Mouse (Mus musculus): ENCODE results near the gene Olfr1301. TPM values are rescaled to one million over a fixed set of nuclear protein-coding genes. Genes with fewer than 3 reads are reported as not detected.

Gene Olfr1301
- not detected for total RNA-seq (2021)
- polyA plus RNA-seq (2012; rRNA removed) = not detected in 2 replicates
- long read RNA-seq = 0 reads

GRCm38 (mm10) chr2:111750706-111751105, at the start of gene Olfr1301:
Gene Olfr1301 (plus strand): TSS chr2:111751006.
- H3K4me1 ChIP-seq (ENCODE audit: control insufficient read depth, insufficient read depth, low read length) = no peaks in the 10 kb centered on the region
- H3K36me3 ChIP-seq (ENCODE audit: control insufficient read depth, insufficient read depth, low read length) = no peaks in the 10 kb centered on the region
- no peaks in the 10 kb centered on the region for H3K79me2 ChIP-seq (replicated peaks; ENCODE audit: control insufficient read depth, insufficient read depth, low read length)
- H3K27me3 ChIP-seq (ENCODE audit: control insufficient read depth, insufficient read depth, low read length) = no peaks in the 10 kb centered on the region
- no peak within 1 kb of the TSS for H3K27ac ChIP-seq
- TF ChIP-seq CTCF (IDR thresholded peaks at IDR 0.05) = no peak
- TF ChIP-seq EP300 (IDR thresholded peaks at IDR 0.05; ENCODE audit: insufficient read depth, low read depth, low read length) = no peak
- TF ChIP-seq POLR2A (IDR thresholded peaks at IDR 0.05; ENCODE audit: insufficient read depth, low read depth, low read length) = no peak
- H3K4me3 ChIP-seq = no peak within 1 kb of the TSS
- no peak within 1 kb of the TSS for H3K9ac ChIP-seq (ENCODE audit: low read depth, low read length)
- 75% methylated on average over 3 of the region's 3 CpGs for WGBS
- intact Hi-C loops (cut with DNase I) = no loop called here
- no peak for DNase-seq

GRCm38 (mm10) chr2:111726739-111727138, 24.1 kb upstream of the Olfr1301 start:
- Histone ChIP-seq H3K4me3 (no peak overlapping the region), H3K9ac (ENCODE audit: low read depth, low read length) (no peak overlapping the region), H3K27ac (no peak overlapping the region), H3K27me3 (ENCODE audit: control insufficient read depth, insufficient read depth, low read length) (no peaks in the 10 kb centered on the region), H3K36me3 (ENCODE audit: control insufficient read depth, insufficient read depth, low read length) (no peaks in the 10 kb centered on the region), H3K4me1 (ENCODE audit: control insufficient read depth, insufficient read depth, low read length) (no peaks in the 10 kb centered on the region), H3K79me2 (replicated peaks; ENCODE audit: control insufficient read depth, insufficient read depth, low read length) (no peaks in the 10 kb centered on the region)
- TF ChIP-seq CTCF (IDR thresholded peaks at IDR 0.05) (no peak), EP300 (IDR thresholded peaks at IDR 0.05; ENCODE audit: insufficient read depth, low read depth, low read length) (no peak), POLR2A (IDR thresholded peaks at IDR 0.05; ENCODE audit: insufficient read depth, low read depth, low read length) (no peak)
- intact Hi-C loops (cut with DNase I) = no loop called here
- DNase-seq = no peak

GRCm38 (mm10) chr2:111777129-111777528, 26.3 kb downstream of the Olfr1301 start, which contains the start of gene Olfr1302:
Gene Olfr1302 (plus strand): TSS chr2:111777429.
- WGBS = 66% methylated on average over 2 of the region's 2 CpGs
- no peak for TF ChIP-seq POLR2A (IDR thresholded peaks at IDR 0.05; ENCODE audit: insufficient read depth, low read depth, low read length)
- TF ChIP-seq EP300 (IDR thresholded peaks at IDR 0.05; ENCODE audit: insufficient read depth, low read depth, low read length) = no peak
- no peak for TF ChIP-seq CTCF (IDR thresholded peaks at IDR 0.05)
- Histone ChIP-seq H3K4me3 (no peak within 1 kb of the TSS), H3K4me1 (ENCODE audit: control insufficient read depth, insufficient read depth, low read length) (no peaks in the 10 kb centered on the region), H3K9ac (ENCODE audit: low read depth, low read length) (no peak within 1 kb of the TSS), H3K27me3 (ENCODE audit: control insufficient read depth, insufficient read depth, low read length) (no peaks in the 10 kb centered on the region), H3K36me3 (ENCODE audit: control insufficient read depth, insufficient read depth, low read length) (no peaks in the 10 kb centered on the region), H3K27ac (no peak within 1 kb of the TSS), H3K79me2 (replicated peaks; ENCODE audit: control insufficient read depth, insufficient read depth, low read length) (no peaks in the 10 kb centered on the region)
- intact Hi-C loops (cut with DNase I) = no loop called here
- DNase-seq = no peak

Other genes with a start within 250 kb of the Olfr1301 start
- gene Olfr1293-ps, start 225.8 kb upstream of the Olfr1301 start, total RNA-seq (2021) = not detected
- gene Olfr1293-ps, start 225.8 kb upstream of the Olfr1301 start, polyA plus RNA-seq (2012; rRNA removed) = not detected in 2 replicates
- gene Olfr1294, start 210.7 kb upstream of the Olfr1301 start, total RNA-seq (2021) = not detected
- not detected in 2 replicates for gene Olfr1294, start 210.7 kb upstream of the Olfr1301 start, polyA plus RNA-seq (2012; rRNA removed)
- gene Olfr1295, start 181.3 kb upstream of the Olfr1301 start, total RNA-seq (2021) = not detected
- not detected in 2 replicates for gene Olfr1295, start 181.3 kb upstream of the Olfr1301 start, polyA plus RNA-seq (2012; rRNA removed)
- not detected for gene Olfr1297, start 124.5 kb upstream of the Olfr1301 start, total RNA-seq (2021)
- not detected in 2 replicates for gene Olfr1297, start 124.5 kb upstream of the Olfr1301 start, polyA plus RNA-seq (2012; rRNA removed)
- gene Olfr1298, start 101.8 kb upstream of the Olfr1301 start, total RNA-seq (2021) = not detected
- not detected in 2 replicates for gene Olfr1298, start 101.8 kb upstream of the Olfr1301 start, polyA plus RNA-seq (2012; rRNA removed)
- not detected for gene Olfr1299, start 89.6 kb upstream of the Olfr1301 start, total RNA-seq (2021)
- gene Olfr1299, start 89.6 kb upstream of the Olfr1301 start, polyA plus RNA-seq (2012; rRNA removed) = not detected in 2 replicates
- gene Olfr1302, start 26.4 kb downstream of the Olfr1301 start, total RNA-seq (2021) = not detected
- gene Olfr1302, start 26.4 kb downstream of the Olfr1301 start, polyA plus RNA-seq (2012; rRNA removed) = not detected in 2 replicates
- gene Olfr1303, start 69.3 kb downstream of the Olfr1301 start, total RNA-seq (2021) = not detected
- not detected in 2 replicates for gene Olfr1303, start 69.3 kb downstream of the Olfr1301 start, polyA plus RNA-seq (2012; rRNA removed)
- not detected for gene Olfr1305, start 126.1 kb downstream of the Olfr1301 start, total RNA-seq (2021)
- gene Olfr1305, start 126.1 kb downstream of the Olfr1301 start, polyA plus RNA-seq (2012; rRNA removed) = not detected in 2 replicates
- not detected for gene Olfr1306, start 165.3 kb downstream of the Olfr1301 start, total RNA-seq (2021)
- not detected in 2 replicates for gene Olfr1306, start 165.3 kb downstream of the Olfr1301 start, polyA plus RNA-seq (2012; rRNA removed)
- gene Olfr1307, start 198.4 kb downstream of the Olfr1301 start, total RNA-seq (2021) = not detected
- not detected in 2 replicates for gene Olfr1307, start 198.4 kb downstream of the Olfr1301 start, polyA plus RNA-seq (2012; rRNA removed)
- gene Olfr1308, start 213.9 kb downstream of the Olfr1301 start, total RNA-seq (2021) = not detected
- gene Olfr1308, start 213.9 kb downstream of the Olfr1301 start, polyA plus RNA-seq (2012; rRNA removed) = not detected in 2 replicates
- gene Olfr1309, start 239.3 kb downstream of the Olfr1301 start, total RNA-seq (2021) = not detected
- gene Olfr1309, start 239.3 kb downstream of the Olfr1301 start, polyA plus RNA-seq (2012; rRNA removed) = not detected in 2 replicates

All from heart, adult 2 months (tissue).